Mouse (Mus musculus) ES-Bruce4 (cell line): ENCODE results near the gene Gm35549.

Source experiments
- CTCF ChIP-seq: IDR thresholded peaks from one replicate; pipeline ENCODE4 v1.8.1; 2011; ENCODE audit warnings: low read depth, low read length
- EP300 ChIP-seq: IDR thresholded peaks from 2 replicates; pipeline ENCODE4 v1.6.1; 2011; ENCODE audit warnings: low read depth, low read length; ENCODE audit not compliant: insufficient read depth
- POLR2A ChIP-seq: IDR thresholded peaks from one replicate; pipeline ENCODE4 v1.8.1; 2011; ENCODE audit warnings: low read length; ENCODE audit not compliant: insufficient read depth

GRCm38 (mm10) chr9:122856716-122857115 lies 12.9 kb upstream of the Gm35549 start:
- no peak for TF ChIP-seq CTCF
- TF ChIP-seq POLR2A, result no peak
- TF ChIP-seq EP300, result no peak
